Mouse (Mus musculus) erythroblast, embryonic 14.5 days (primary cell): ENCODE measurements around the gene Atp1a4.

Experiments
- GATA1 ChIP-seq: IDR thresholded peaks from 2 replicates; pipeline ENCODE4 v1.6.1; 2012; ENCODE audit warnings: low read length, inconsistent platforms, mixed read lengths
- TAL1 ChIP-seq: IDR thresholded peaks from 3 replicates; pipeline ENCODE4 v1.6.1; 2012; ENCODE audit warnings: low read length, inconsistent platforms, mixed read lengths

DNA sequence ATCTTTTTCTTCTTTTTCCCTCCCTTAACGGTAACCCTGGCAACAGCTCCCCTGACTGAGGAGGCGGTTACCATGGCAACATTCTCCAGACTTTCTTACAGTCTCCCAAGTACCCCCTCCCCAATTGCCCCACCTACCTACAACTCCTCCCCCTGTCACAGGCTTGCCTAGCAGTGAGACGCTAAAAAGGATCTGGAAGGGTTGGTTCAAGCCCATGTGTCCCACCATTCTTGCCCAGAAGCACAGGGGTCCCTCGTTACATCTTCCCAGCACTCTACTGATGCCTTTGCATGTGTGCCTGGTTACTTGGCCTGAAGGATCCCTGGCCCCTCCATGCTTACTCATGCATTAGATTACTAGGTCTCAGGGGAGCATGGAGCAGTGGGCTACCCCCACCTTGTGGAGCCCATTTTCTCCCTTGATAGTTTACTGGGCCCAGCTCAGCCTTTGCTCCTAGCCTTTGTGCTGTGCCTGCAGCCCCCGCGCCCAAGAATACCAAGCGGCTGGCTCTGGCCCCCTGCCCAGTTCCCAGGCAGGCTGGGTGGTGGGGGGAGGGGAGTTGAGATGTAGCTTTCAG is 57.3 kb downstream of the Atp1a4 start:
- no peak for TF ChIP-seq TAL1
- no peak for TF ChIP-seq GATA1
